Mouse (Mus musculus) kidney, adult 18-20 months (tissue): ENCODE measurements around the gene Timm9.
"Not testable (repeated sequence)": the region's sequence is repeated elsewhere in the genome, so short reads cannot be mapped to it uniquely, and the experiment has no call there.

ENCODE experiments used
- DNase-seq: peaks from one replicate; pipeline ENCODE4 v3.0.0; 2021

The Timm9 gene

GRCm38 (mm10) chr12:71104275-71104674, 32.2 kb downstream of the Timm9 start:
- DNase-seq, result not testable (repeated sequence)

- DNase-seq, result no peak
Measured at GRCm38 (mm10) chr12:71086331-71086730, 50.2 kb downstream of the Timm9 start.
